Mouse (Mus musculus) thymus, adult 2 months (tissue): Measurements from ENCODE around the gene Tmem33. TPM values are rescaled to one million over a fixed set of nuclear protein-coding genes. Genes with fewer than 3 reads are reported as not detected.

ENCODE experiments used
- DNase-seq: peaks from one replicate; pipeline ENCODE4 v3.0.0; 2021
- H3K27ac ChIP-seq: fragments of 200-500 bp; 2 replicates; pipeline ENCODE4 v1.5.1; 2012; ENCODE audit warnings: low read length, control low read depth; ENCODE audit not compliant: control insufficient read depth, insufficient read depth
- H3K27me3 ChIP-seq: fragments of 200-500 bp; 2 replicates; pipeline ENCODE4 v1.6.1; 2012; ENCODE audit warnings: mild to moderate bottlenecking, low read length, moderate library complexity, mixed read lengths; ENCODE audit not compliant: control insufficient read depth, insufficient read depth
- H3K36me3 ChIP-seq: fragments of 200-500 bp; 2 replicates; pipeline ENCODE4 v1.6.1; 2012; ENCODE audit warnings: mild to moderate bottlenecking, low read length, moderate library complexity; ENCODE audit not compliant: control insufficient read depth, insufficient read depth
- H3K4me1 ChIP-seq: fragments of 200-500 bp; replicated peaks from 2 replicates; pipeline ENCODE4 v1.6.1; 2012; ENCODE audit warnings: low read length; ENCODE audit not compliant: control insufficient read depth, insufficient read depth
- H3K4me3 ChIP-seq: fragments of 200-500 bp; 2 replicates; pipeline ENCODE4 v1.5.1; 2012; ENCODE audit warnings: mild to moderate bottlenecking, low read length, control low read depth, moderate library complexity; ENCODE audit not compliant: control insufficient read depth, insufficient read depth
- CTCF ChIP-seq: fragments of 200-500 bp; IDR thresholded peaks from 2 replicates; pipeline ENCODE4 v1.5.1; 2012; ENCODE audit warnings: mild to moderate bottlenecking, control low read depth, low read length, moderate library complexity, borderline replicate concordance; ENCODE audit not compliant: control insufficient read depth, poor library complexity, insufficient read depth; ENCODE audit errors: extremely low read depth
- POLR2A ChIP-seq: fragments of 200-500 bp; IDR thresholded peaks from 2 replicates; pipeline ENCODE4 v1.6.1; 2012; ENCODE audit warnings: mild to moderate bottlenecking, low read length, control low read depth, moderate library complexity; ENCODE audit not compliant: control insufficient read depth, poor library complexity, insufficient read depth; ENCODE audit errors: extremely low read depth
- WGBS: fragments of 180-500 bp; shearing (Covaris S2); methylation state at CpG from one replicate; pipeline ENCODE4 v1.1.7; 2018; 5-methylcytosine and 5-hydroxymethylcytosine counted together
- polyA plus RNA-seq: library from polyadenylated mRNA; depleted of rRNA; stranded (reverse); fragments of >200 nt; gene quantifications from 2 replicates; pipeline ENCODE4 v1.2.3, GENCODE M21; 2012

Gene Tmem33
- polyA plus RNA-seq, 1 experiment, result 161 TPM

DNA sequence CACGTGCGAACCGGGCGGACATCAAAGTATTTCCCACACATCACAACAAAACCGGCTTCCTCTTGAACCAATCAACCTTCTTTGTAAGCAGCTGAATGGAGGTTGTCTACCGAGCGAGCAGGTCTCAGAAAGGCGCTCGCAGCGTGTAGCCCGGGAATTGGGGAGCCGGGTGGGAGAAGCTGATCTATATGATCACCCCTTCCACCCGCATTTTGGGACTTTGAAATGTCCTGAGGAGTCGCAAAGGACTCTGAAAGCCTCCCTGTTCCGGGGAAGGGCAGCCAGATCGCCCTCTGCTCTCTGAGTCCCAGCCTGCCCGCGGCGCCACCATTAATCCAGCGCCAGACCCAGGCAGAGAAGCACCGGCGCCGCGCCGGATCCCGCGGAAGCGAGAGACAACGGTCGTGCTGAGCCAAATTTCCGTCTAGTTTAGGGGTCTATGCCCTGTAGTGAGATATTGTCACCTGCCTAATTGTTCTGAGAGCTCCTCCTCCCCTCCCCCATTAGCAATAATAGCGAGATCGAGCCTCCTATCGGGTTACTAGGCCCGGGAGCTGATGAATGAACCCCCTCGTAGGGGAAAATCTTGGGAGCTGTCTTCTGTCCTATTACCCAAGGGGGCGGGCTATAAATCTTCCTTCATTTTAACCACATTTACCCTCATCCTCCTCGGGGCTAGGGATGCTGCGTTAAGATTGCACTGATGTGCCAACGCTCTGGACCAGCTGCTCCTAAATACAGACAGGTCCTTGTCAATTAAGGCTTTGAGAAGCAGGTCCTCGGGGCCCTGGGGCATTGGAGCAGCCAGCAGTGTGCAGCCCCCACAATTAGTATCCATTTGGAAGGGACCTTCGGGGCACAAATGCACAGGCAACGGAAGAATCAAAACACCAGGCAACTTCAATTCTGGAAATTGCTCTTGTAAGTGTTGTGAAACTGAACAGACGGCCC lies 37.6 kb upstream of the Tmem33 start:
- peaks cover 30% of the 10 kb centered on the region for H3K27me3 ChIP-seq
- H3K27ac ChIP-seq, result no peak overlapping the region
- no peaks in the 10 kb centered on the region for H3K36me3 ChIP-seq
- H3K4me3 ChIP-seq, result no peak overlapping the region
- no peaks in the 10 kb centered on the region for H3K4me1 ChIP-seq
- TF ChIP-seq CTCF (no peak), POLR2A (no peak)
- DNase-seq, result no peak
- WGBS, result 7% methylated on average over 44 of the region's 44 CpGs

DNA sequence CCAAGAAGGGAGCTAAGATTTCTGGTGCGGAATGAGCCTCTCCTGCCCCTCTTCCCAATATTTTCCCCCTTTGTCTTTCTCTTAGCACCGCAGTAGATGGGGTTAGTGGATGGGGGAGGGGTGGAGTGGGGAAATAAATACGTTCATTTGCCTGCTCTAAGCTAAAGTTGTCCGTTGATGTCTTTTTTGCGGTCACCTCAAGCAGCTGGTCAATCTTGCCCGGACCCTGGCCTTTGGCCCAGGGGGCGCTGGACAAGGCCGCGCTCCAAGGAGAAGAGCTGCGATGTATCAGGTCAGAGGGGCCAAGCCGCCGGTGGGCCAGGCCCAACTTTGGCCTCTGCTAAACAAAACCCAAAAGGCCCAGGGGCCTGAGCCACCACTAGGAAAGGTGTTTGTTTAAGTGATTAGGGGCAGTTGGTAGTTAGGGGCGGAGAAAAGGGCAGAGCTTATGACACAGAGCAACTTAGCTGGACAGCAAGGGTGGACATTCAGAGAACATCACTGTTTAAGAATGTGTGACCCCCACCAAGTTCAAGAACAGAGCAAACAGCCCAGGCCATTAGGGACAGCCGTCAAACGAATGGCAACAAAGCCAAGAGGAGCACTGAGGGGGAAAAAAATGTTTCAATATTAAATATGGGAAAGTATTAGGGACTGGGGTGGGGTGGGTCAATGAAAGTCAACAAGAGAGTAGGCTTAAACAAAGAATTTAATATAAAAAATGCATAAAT lies 36.8 kb upstream of the Tmem33 start:
- Histone ChIP-seq H3K4me3 (no peak overlapping the region), H3K36me3 (no peaks in the 10 kb centered on the region), H3K4me1 (no peaks in the 10 kb centered on the region), H3K27ac (no peak overlapping the region), H3K27me3 (peaks cover 37% of the 10 kb centered on the region)
- WGBS, result 26% methylated on average over 15 of the region's 15 CpGs
- TF ChIP-seq POLR2A (no peak), CTCF (no peak)
- DNase-seq, result no peak

DNA sequence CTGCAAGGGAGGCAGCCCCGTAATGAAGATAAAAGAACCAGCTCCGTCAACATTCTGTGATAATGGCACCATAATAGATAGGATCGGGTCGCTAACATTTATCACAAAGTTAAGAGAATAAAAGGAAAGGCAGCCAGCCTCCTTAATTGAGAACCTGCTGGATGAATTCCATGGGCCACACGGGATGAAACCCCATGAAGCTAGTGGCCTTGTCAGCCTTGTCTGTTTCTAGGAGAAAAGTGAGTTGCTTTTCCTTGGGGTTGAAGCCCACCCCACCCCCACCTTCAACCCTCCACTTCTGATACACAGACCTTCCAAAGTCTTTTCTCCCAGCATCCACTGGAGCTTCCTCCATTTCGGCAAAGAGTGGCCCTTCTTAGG lies 36.3 kb upstream of the Tmem33 start:
- no peak overlapping the region for H3K4me3 ChIP-seq
- no peaks in the 10 kb centered on the region for H3K36me3 ChIP-seq
- WGBS, result 36% methylated on average over 6 of the region's 6 CpGs
- TF ChIP-seq CTCF (no peak), POLR2A (no peak)
- no peak for DNase-seq
- H3K27me3 ChIP-seq, result peaks cover 37% of the 10 kb centered on the region
- H3K27ac ChIP-seq, result no peak overlapping the region; the same call in 1 of the 2 replicates
- H3K4me1 ChIP-seq, result no peaks in the 10 kb centered on the region

DNA sequence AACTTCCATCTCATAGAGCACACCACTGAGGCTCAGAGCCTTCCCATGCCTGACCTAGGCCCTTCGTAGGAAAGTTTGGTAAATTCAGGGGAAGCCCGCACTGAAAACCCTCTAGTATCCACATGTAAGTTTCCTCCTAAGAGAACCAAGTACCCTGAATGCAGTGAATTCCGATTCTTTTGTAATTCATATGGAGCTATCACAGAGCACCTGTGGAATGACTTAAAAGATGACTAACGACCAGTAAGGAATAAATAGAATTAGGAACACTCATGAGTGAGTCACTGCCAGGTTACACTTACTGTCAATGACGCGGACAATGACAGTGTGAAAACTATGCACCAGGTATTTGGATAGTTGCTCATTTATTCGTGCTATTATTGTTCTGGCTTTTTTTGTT lies 34.6 kb upstream of the Tmem33 start:
- H3K36me3 ChIP-seq, result no peaks in the 10 kb centered on the region
- WGBS, result 61% methylated on average over 7 of the region's 7 CpGs
- H3K27me3 ChIP-seq, result peaks cover 41% of the 10 kb centered on the region
- TF ChIP-seq POLR2A (no peak), CTCF (no peak)
- no peaks in the 10 kb centered on the region for H3K4me1 ChIP-seq
- no peak overlapping the region for H3K4me3 ChIP-seq
- no peak overlapping the region for H3K27ac ChIP-seq
- DNase-seq, result no peak

DNA sequence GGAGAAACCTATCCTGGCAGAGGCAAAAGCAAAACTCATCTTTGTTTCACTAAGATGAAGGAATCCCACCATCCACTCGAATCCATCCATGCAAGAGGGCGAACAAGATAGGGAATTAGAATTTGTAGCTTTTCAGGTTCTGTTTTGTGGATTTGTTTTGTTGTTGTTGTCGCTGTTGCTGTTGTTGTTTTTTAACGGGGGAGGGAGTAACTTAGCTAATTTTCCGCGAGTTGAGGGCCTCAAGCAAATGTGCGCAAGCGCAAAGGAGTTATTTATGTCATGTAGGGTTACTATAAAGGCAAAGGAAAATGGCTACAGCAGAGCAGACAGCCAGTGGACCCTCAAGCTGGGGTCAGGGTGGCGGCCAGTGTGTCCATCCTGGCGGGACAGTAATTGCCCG lies 33.1 kb upstream of the Tmem33 start:
- no peak overlapping the region for H3K27ac ChIP-seq
- DNase-seq, result no peak
- H3K36me3 ChIP-seq, result no peaks in the 10 kb centered on the region
- no peak overlapping the region for H3K4me3 ChIP-seq
- peaks cover 47% of the 10 kb centered on the region for H3K27me3 ChIP-seq
- H3K4me1 ChIP-seq, result no peaks in the 10 kb centered on the region
- WGBS, result 23% methylated on average over 11 of the region's 11 CpGs
- TF ChIP-seq POLR2A, result no peak
- TF ChIP-seq CTCF, result no peak

DNA sequence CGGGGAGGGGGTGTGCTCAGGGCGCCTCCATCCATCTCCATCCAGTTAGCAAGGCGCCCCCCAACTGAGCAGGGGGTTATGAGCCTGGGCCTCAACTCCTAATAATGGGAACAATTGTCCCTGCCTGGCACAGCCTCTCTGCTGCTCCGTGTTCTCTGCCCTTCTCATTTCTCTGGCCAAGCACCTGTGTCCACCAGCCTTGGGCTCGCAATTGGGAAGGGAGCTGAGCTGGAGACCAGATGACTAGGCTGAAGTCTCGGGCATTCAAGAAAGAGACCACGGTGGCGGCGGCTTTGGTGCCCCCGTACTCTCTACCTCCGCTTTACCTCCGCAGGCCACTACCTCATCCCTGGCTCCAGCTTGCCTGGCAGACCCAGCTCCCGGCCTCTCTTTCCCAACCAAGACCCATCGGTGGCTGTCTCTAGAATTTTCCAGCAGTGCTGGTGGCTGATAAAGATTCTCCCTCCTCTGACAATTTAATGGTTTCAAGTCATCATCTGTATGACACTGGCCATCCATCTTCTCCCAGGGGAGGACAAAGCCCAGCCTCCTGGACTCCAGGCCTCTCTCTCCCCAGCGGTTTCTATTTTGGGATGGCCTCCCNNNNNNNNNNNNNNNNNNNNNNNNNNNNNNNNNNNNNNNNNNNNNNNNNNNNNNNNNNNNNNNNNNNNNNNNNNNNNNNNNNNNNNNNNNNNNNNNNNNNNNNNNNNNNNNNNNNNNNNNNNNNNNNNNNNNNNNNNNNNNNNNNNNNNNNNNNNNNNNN lies 32.5 kb upstream of the Tmem33 start:
- Histone ChIP-seq H3K27me3 (peaks cover 42% of the 10 kb centered on the region), H3K4me1 (no peaks in the 10 kb centered on the region), H3K36me3 (no peaks in the 10 kb centered on the region), H3K27ac (no peak overlapping the region), H3K4me3 (no peak overlapping the region)
- TF ChIP-seq POLR2A (no peak), CTCF (no peak)
- DNase-seq, result no peak
- 15% methylated on average over 15 of the region's 15 CpGs for WGBS

DNA sequence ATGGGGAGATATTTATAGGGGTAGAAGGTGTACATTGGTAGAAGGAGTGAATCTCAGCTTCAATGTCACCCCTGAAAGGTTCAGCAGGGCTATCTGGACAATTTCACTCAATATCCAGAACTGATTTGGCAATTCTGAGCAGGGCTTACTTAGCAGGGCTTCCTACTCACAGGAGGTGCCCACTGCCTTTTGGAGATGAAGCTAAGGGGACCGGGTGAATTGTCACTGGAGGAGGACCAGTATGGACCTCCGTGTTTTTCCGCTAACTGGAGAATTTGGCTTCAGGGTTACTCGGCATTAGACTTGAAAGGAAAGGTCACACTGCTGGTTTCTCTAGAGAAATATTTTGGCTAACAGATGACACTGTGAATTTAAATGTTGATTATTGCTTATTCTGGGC lies 25.7 kb upstream of the Tmem33 start:
- H3K4me3 ChIP-seq, result no peak overlapping the region
- H3K36me3 ChIP-seq, result no peaks in the 10 kb centered on the region
- no peaks in the 10 kb centered on the region for H3K4me1 ChIP-seq
- WGBS, result 73% methylated on average over 4 of the region's 4 CpGs
- H3K27me3 ChIP-seq, result peaks cover 13% of the 10 kb centered on the region
- H3K27ac ChIP-seq, result no peak overlapping the region
- no peak for TF ChIP-seq POLR2A
- TF ChIP-seq CTCF, result no peak
- DNase-seq, result no peak
